Mouse (Mus musculus) MEL (cell line): ENCODE measurements around the gene Ints12. TPM values are rescaled to one million over a fixed set of nuclear protein-coding genes. Genes with fewer than 3 reads are reported as not detected.

Source experiments
- DNase-seq: peaks from one replicate; pipeline ENCODE4 v3.0.0; 2011; ENCODE audit warnings: low read depth, low spot score
- H3K27ac ChIP-seq: 2 replicates; pipeline ENCODE4 v1.5.1; 2012; ENCODE audit warnings: low read depth, mild to moderate bottlenecking, control low read depth, low read length, moderate library complexity; ENCODE audit not compliant: control insufficient read depth
- H3K27me3 ChIP-seq, 2 experiments: fragments of 150-350 bp in 1 of 2; sonication (generic) in 1 of 2; 2 replicates each; pipeline ENCODE4 v1.6.1; 2012; ENCODE audit warnings: low read length in 2 of 2, mild to moderate bottlenecking in 2 of 2, improper control_type of control experiment in 1 of 2, moderate library complexity in 1 of 2; ENCODE audit not compliant: insufficient read depth in 2 of 2, control insufficient read depth in 1 of 2
- H3K36me3 ChIP-seq, 2 experiments: 2 replicates each; pipeline ENCODE4 v1.6.1; 2012 to 2014; ENCODE audit warnings: low read length in 2 of 2, improper control_type of control experiment in 1 of 2, inconsistent platforms in 1 of 2, mild to moderate bottlenecking in 1 of 2; ENCODE audit not compliant: insufficient read depth in 2 of 2, control insufficient read depth in 1 of 2
- H3K4me1 ChIP-seq, 2 experiments: fragments of 150-350 bp in 1 of 2; sonication (generic) in 1 of 2; 2 replicates each; pipeline ENCODE4 v1.6.1; 2012; ENCODE audit warnings: low read length in 2 of 2, improper control_type of control experiment in 1 of 2, mild to moderate bottlenecking in 1 of 2; ENCODE audit not compliant: insufficient read depth in 2 of 2, control insufficient read depth in 1 of 2
- H3K4me3 ChIP-seq, 2 experiments: fragments of 150-350 bp in 1 of 2; sonication (generic) in 1 of 2; 2 replicates each; pipeline ENCODE4 v1.5.1; 2012; ENCODE audit warnings: low read depth in 2 of 2, low read length in 2 of 2, mild to moderate bottlenecking in 2 of 2, moderate library complexity in 2 of 2, control low read depth in 1 of 2, improper control_type of control experiment in 1 of 2; ENCODE audit not compliant: control insufficient read depth in 1 of 2, insufficient read depth in 1 of 2
- H3K79me2 ChIP-seq: 2 replicates; pipeline ENCODE4 v1.6.1; 2012; ENCODE audit warnings: mild to moderate bottlenecking, low read length, moderate library complexity; ENCODE audit not compliant: control insufficient read depth, poor library complexity, insufficient read depth
- H3K9ac ChIP-seq: 2 replicates; pipeline ENCODE4 v1.6.1; 2012; ENCODE audit warnings: low read depth, mild to moderate bottlenecking, control low read depth, low read length, moderate library complexity; ENCODE audit not compliant: control insufficient read depth, poor library complexity, severe bottlenecking
- H3K9me3 ChIP-seq: fragments of 150-350 bp; sonication (generic); replicated peaks from 2 replicates; pipeline ENCODE4 v1.6.1; 2012; ENCODE audit warnings: mild to moderate bottlenecking, low read length, improper control_type of control experiment, moderate library complexity; ENCODE audit not compliant: insufficient read depth
- BHLHE40 ChIP-seq: IDR thresholded peaks from 2 replicates; pipeline ENCODE4 v1.6.1; 2012; ENCODE audit warnings: low read depth, mild to moderate bottlenecking, inconsistent platforms, low read length, improper control_type of control experiment, borderline replicate concordance
- CHD2 ChIP-seq: IDR thresholded peaks from 2 replicates; pipeline ENCODE4 v1.6.1; 2011; ENCODE audit warnings: low read length, improper control_type of control experiment
- CTCF ChIP-seq, 3 experiments: IDR thresholded peaks in 2 of 3; conservative IDR thresholded peaks in 1 of 3; 2 replicates each; pipeline ENCODE4 v1.5.1; 2011 to 2012; ENCODE audit warnings: low read length in 3 of 3, low read depth in 2 of 3, mild to moderate bottlenecking in 2 of 3, improper control_type of control experiment in 1 of 3, inconsistent platforms in 1 of 3, mixed read lengths in 1 of 3, moderate library complexity in 1 of 3; ENCODE audit not compliant: control insufficient read depth in 1 of 3, insufficient read depth in 1 of 3, poor library complexity in 1 of 3, severe bottlenecking in 1 of 3
- E2F4 ChIP-seq: IDR thresholded peaks from 2 replicates; pipeline ENCODE4 v1.6.1; 2011; ENCODE audit warnings: low read depth, low read length, improper control_type of control experiment, borderline replicate concordance
- EP300 ChIP-seq, 2 experiments: IDR thresholded peaks; 2 replicates each; pipeline ENCODE4 v1.6.1; 2011; ENCODE audit warnings: improper control_type of control experiment in 2 of 2, low read length in 2 of 2, low read depth in 1 of 2, mild to moderate bottlenecking in 1 of 2
- ETS1 ChIP-seq: IDR thresholded peaks from 2 replicates; pipeline ENCODE4 v1.6.1; 2012; ENCODE audit warnings: low read depth, mild to moderate bottlenecking, inconsistent platforms, low read length, improper control_type of control experiment, moderate library complexity
- GABPA ChIP-seq: IDR thresholded peaks from 2 replicates; pipeline ENCODE4 v1.6.1; 2012; ENCODE audit warnings: low read depth, mild to moderate bottlenecking, inconsistent platforms, low read length, improper control_type of control experiment, moderate library complexity
- HCFC1 ChIP-seq: IDR thresholded peaks from 2 replicates; pipeline ENCODE4 v1.6.1; 2012; ENCODE audit warnings: low read depth, mild to moderate bottlenecking, inconsistent platforms, low read length, improper control_type of control experiment, moderate library complexity
- JUND ChIP-seq: IDR thresholded peaks from 2 replicates; pipeline ENCODE4 v1.6.1; 2011; ENCODE audit warnings: low read depth, mild to moderate bottlenecking, improper control_type of control experiment, low read length
- KAT2A ChIP-seq: conservative IDR thresholded peaks from 2 replicates; pipeline ENCODE4 v1.6.1; 2012; ENCODE audit warnings: low read depth, low read length, improper control_type of control experiment, inconsistent platforms
- MAFK ChIP-seq: IDR thresholded peaks from 2 replicates; pipeline ENCODE4 v1.6.1; 2011; ENCODE audit warnings: low read depth, mild to moderate bottlenecking, low read length, improper control_type of control experiment, borderline replicate concordance
- MAX ChIP-seq: IDR thresholded peaks from 2 replicates; pipeline ENCODE4 v1.6.1; 2011; ENCODE audit warnings: low read length, improper control_type of control experiment
- MEF2A ChIP-seq: IDR thresholded peaks from 2 replicates; pipeline ENCODE4 v1.6.1; 2014; ENCODE audit warnings: low read depth, mild to moderate bottlenecking, inconsistent platforms, low read length, improper control_type of control experiment; ENCODE audit not compliant: poor library complexity, insufficient replicate concordance, severe bottlenecking; ENCODE audit errors: extremely low read depth
- MXI1 ChIP-seq: IDR thresholded peaks from 2 replicates; pipeline ENCODE4 v1.6.1; 2011; ENCODE audit warnings: mild to moderate bottlenecking, low read depth, low read length, improper control_type of control experiment
- MYB ChIP-seq: IDR thresholded peaks from 2 replicates; pipeline ENCODE4 v1.6.1; 2011; ENCODE audit warnings: mild to moderate bottlenecking, low read depth, low read length, improper control_type of control experiment
- NRF1 ChIP-seq: IDR thresholded peaks from 2 replicates; pipeline ENCODE4 v1.6.1; 2014; ENCODE audit warnings: low read depth, mild to moderate bottlenecking, inconsistent platforms, low read length, improper control_type of control experiment, moderate library complexity; ENCODE audit not compliant: poor library complexity, insufficient read depth, severe bottlenecking
- POLR2A ChIP-seq, 2 experiments: IDR thresholded peaks; 2 replicates each; pipeline ENCODE4 v1.6.1; 2011 to 2012; ENCODE audit warnings: low read length in 2 of 2, mild to moderate bottlenecking in 2 of 2, control low read depth in 1 of 2, improper control_type of control experiment in 1 of 2, low read depth in 1 of 2, moderate library complexity in 1 of 2; ENCODE audit not compliant: control insufficient read depth in 1 of 2, insufficient read depth in 1 of 2, poor library complexity in 1 of 2
- POLR2AphosphoS2 ChIP-seq: IDR thresholded peaks from 2 replicates; pipeline ENCODE4 v1.6.1; 2011; ENCODE audit warnings: low read length, improper control_type of control experiment
- POLR2AphosphoS5 ChIP-seq: IDR thresholded peaks from 2 replicates; pipeline ENCODE4 v1.6.1; 2012; ENCODE audit warnings: low read depth, borderline replicate concordance, mild to moderate bottlenecking, inconsistent platforms, low read length, moderate library complexity, mixed read lengths
- RAD21 ChIP-seq: IDR thresholded peaks from 2 replicates; pipeline ENCODE4 v1.6.1; 2011; ENCODE audit warnings: mild to moderate bottlenecking, low read depth, low read length, improper control_type of control experiment
- SIN3A ChIP-seq: IDR thresholded peaks from 2 replicates; pipeline ENCODE4 v1.6.1; 2012; ENCODE audit warnings: low read length, improper control_type of control experiment, inconsistent platforms
- SMC3 ChIP-seq: IDR thresholded peaks from 2 replicates; pipeline ENCODE4 v1.6.1; 2011; ENCODE audit warnings: low read depth, low read length, improper control_type of control experiment
- TAL1 ChIP-seq: IDR thresholded peaks from 2 replicates; pipeline ENCODE4 v1.6.1; 2012; ENCODE audit warnings: mild to moderate bottlenecking, inconsistent platforms, low read length, moderate library complexity, mixed read lengths
- USF1 ChIP-seq: IDR thresholded peaks from 2 replicates; pipeline ENCODE4 v1.6.1; 2014; ENCODE audit warnings: low read depth, mild to moderate bottlenecking, inconsistent platforms, low read length, improper control_type of control experiment, moderate library complexity
- USF2 ChIP-seq, 2 experiments: IDR thresholded peaks; 2 replicates each; pipeline ENCODE4 v1.6.1; 2011 to 2012; ENCODE audit warnings: improper control_type of control experiment in 2 of 2, low read length in 2 of 2, borderline replicate concordance in 1 of 2, inconsistent platforms in 1 of 2, low read depth in 1 of 2, mild to moderate bottlenecking in 1 of 2; ENCODE audit not compliant: insufficient read depth in 1 of 2
- ZC3H11A ChIP-seq: IDR thresholded peaks from 2 replicates; pipeline ENCODE4 v1.6.1; 2012; ENCODE audit warnings: low read depth, mild to moderate bottlenecking, inconsistent platforms, low read length, improper control_type of control experiment
- ZKSCAN1 ChIP-seq: IDR thresholded peaks from 2 replicates; pipeline ENCODE4 v1.6.1; 2012; ENCODE audit warnings: low read depth, mild to moderate bottlenecking, inconsistent platforms, low read length, improper control_type of control experiment, moderate library complexity
- ZNF384 ChIP-seq: IDR thresholded peaks from 2 replicates; pipeline ENCODE4 v1.6.1; 2012; ENCODE audit warnings: low read depth, mild to moderate bottlenecking, inconsistent platforms, low read length, improper control_type of control experiment
- polyA plus RNA-seq, 2 experiments: library from polyadenylated mRNA; stranded (reverse) in 1 of 2; unstranded in 1 of 2; fragments of >175 nt in 1 of 2; fragments of >200 nt in 1 of 2; gene quantifications; 2 replicates each; pipeline versions ENCODE4 v1.2.1 to v1.2.4; 2012; ENCODE audit warnings: low replicate concordance in 2 of 2, low read depth in 1 of 2; ENCODE audit not compliant: insufficient read length in 2 of 2, insufficient read depth in 1 of 2, missing spikeins in 1 of 2
- total RNA-seq: library from RNA; depleted of rRNA; stranded (reverse); fragments of 300-350 nt; gene quantifications from 2 replicates; pipeline ENCODE4 v1.2.3, GENCODE M21; 2012

Gene Ints12
- total and polyA plus RNA-seq, 3 experiments: 13.8 to 15.2 TPM; not detected in 1

DNA sequence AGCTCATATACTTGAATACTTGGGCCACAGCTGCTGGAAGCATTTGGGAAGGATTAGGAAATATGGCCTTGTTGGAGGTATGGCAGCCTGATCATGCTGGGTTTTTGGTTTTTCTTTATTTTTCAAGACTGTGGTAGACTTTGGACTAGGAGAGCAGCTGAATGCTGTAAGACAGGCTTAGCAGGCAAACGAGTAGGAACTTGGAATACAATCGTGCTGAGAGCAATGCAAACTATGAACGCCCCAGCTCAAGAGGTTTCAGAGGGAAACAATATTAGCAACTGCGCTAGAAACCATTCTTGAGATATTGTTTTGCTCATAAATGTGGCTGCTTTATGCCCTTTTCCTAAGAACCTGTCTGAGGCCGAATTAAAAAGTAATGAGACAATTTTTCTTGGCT is 8.9 kb upstream of the Ints12 start:
- peaks cover 0 to 21% of the 10 kb centered on the region in 2 experiments; a peak in 2 of 4 replicates for H3K36me3 ChIP-seq

DNA sequence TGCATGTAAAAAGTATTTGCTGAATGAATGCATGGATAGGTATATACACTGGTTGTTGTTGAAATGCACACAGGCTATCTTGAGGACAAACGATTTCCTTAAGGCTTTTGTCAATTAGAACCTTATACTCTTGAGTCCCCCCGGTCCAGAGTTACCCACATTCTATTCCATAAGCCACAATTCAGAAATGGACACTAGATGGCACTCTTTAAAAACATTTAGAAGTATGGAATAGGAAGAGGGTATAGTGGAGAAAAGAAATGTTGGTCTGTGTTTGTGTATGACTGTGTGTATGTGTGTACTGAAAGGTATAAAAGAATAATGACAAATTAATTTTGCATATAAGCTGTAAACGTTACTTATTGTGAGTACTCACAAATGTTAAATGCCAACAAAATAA is 5.8 kb upstream of the Ints12 start:
- peaks cover 18% of the 10 kb centered on the region for H3K79me2 ChIP-seq
- no peak for TF ChIP-seq MAX
- no peak for TF ChIP-seq MAFK
- peak; percentile 71 for TF ChIP-seq RAD21
- TF ChIP-seq ETS1: no peak
- TF ChIP-seq CTCF (IDR thresholded peaks at IDR 0.05 in 2 of 3, conservative IDR thresholded peaks at IDR 0.05 in 1 of 3; ENCODE audit: control insufficient read depth in 1 of 3, insufficient read depth in 1 of 3, low read depth in 2 of 3, low read length in 3 of 3, poor library complexity in 1 of 3, severe bottlenecking in 1 of 3): peak; percentile 14 to 68 (median 23); a peak in 4 of 6 replicates
- no peak for TF ChIP-seq POLR2AphosphoS2
- no peak for TF ChIP-seq MXI1
- no peak for TF ChIP-seq CHD2
- no peak for TF ChIP-seq JUND
- TF ChIP-seq TAL1: no peak
- TF ChIP-seq POLR2AphosphoS5: no peak
- TF ChIP-seq KAT2A: no peak
- TF ChIP-seq USF2 (IDR thresholded peaks at IDR 0.05; ENCODE audit: borderline replicate concordance in 1 of 2, insufficient read depth in 1 of 2, low read depth in 1 of 2, low read length in 2 of 2): no peak
- no peak for TF ChIP-seq HCFC1
- TF ChIP-seq GABPA: no peak
- TF ChIP-seq POLR2A (IDR thresholded peaks at IDR 0.05; ENCODE audit: control insufficient read depth in 1 of 2, insufficient read depth in 1 of 2, low read depth in 1 of 2, low read length in 2 of 2, poor library complexity in 1 of 2): no peak
- TF ChIP-seq SIN3A: no peak
- TF ChIP-seq ZKSCAN1: no peak
- no peak for TF ChIP-seq USF1
- no peak for TF ChIP-seq MEF2A
- no peak for TF ChIP-seq EP300 (IDR thresholded peaks at IDR 0.05; ENCODE audit: low read depth in 1 of 2, low read length in 2 of 2)
- no peak for TF ChIP-seq ZNF384
- no peak for TF ChIP-seq MYB
- peak; percentile 41; the same call in 1 of the 2 replicates for TF ChIP-seq ZC3H11A
- TF ChIP-seq SMC3: peak; percentile 63
- TF ChIP-seq E2F4: no peak
- no peak for TF ChIP-seq NRF1
- TF ChIP-seq BHLHE40: no peak
- no peaks in the 10 kb centered on the region for H3K27me3 ChIP-seq
- H3K27ac ChIP-seq: no peak overlapping the region
- peaks cover 3 to 13% of the 10 kb centered on the region in 2 experiments for H3K36me3 ChIP-seq
- no peak overlapping the region for H3K9ac ChIP-seq
- no peaks in the 10 kb centered on the region for H3K9me3 ChIP-seq
- H3K4me3 ChIP-seq: no peak overlapping the region
- DNase-seq: peak; percentile 70
- H3K4me1 ChIP-seq: no peaks in the 10 kb centered on the region

More for the DNA sequence above, 8.9 kb upstream of the Ints12 start:
- Histone ChIP-seq H3K9me3 (no peaks in the 10 kb centered on the region), H3K9ac (no peak overlapping the region), H3K4me3 (no peak overlapping the region), H3K4me1 (no peaks in the 10 kb centered on the region), H3K27me3 (no peaks in the 10 kb centered on the region), H3K27ac (no peak overlapping the region), H3K79me2 (peaks cover 2% of the 10 kb centered on the region; the same call in 1 of the 2 replicates)
- TF ChIP-seq ETS1: no peak
- TF ChIP-seq CTCF (IDR thresholded peaks at IDR 0.05 in 2 of 3, conservative IDR thresholded peaks at IDR 0.05 in 1 of 3; ENCODE audit: control insufficient read depth in 1 of 3, insufficient read depth in 1 of 3, low read depth in 2 of 3, low read length in 3 of 3, poor library complexity in 1 of 3, severe bottlenecking in 1 of 3): no peak
- no peak for TF ChIP-seq POLR2AphosphoS5
- DNase-seq: no peak
